Mouse (Mus musculus) kidney, postnatal 0 days (tissue): ENCODE measurements around the gene E130308A19Rik. TPM values are rescaled to one million over a fixed set of nuclear protein-coding genes. Genes with fewer than 3 reads are reported as not detected.

Experiments used
- ATAC-seq: fragments of 200-750 bp; cut with Nextera tagmentation; replicated peaks from 2 replicates; pipeline ENCODE4 v1.8.0; 2017; ENCODE audit warnings: low read depth, moderate number of reproducible peaks, moderate TSS enrichment, moderate library complexity; ENCODE audit not compliant: low FRiP score
- DNase-seq: peaks from one replicate; pipeline ENCODE4 v3.0.0-alpha.2; 2016; ENCODE audit warnings: low spot score
- H3K27ac ChIP-seq: fragments of 300-500 bp; sonication (generic); 2 replicates; pipeline ENCODE4 v1.5.1; 2014; ENCODE audit warnings: mild to moderate bottlenecking
- H3K27me3 ChIP-seq: fragments of 300-500 bp; sonication (generic); 2 replicates; pipeline ENCODE4 v1.6.1; 2014; ENCODE audit warnings: low read length, mixed read lengths; ENCODE audit not compliant: insufficient read depth
- H3K36me3 ChIP-seq: fragments of 300-500 bp; sonication (generic); 2 replicates; pipeline ENCODE4 v1.6.1; 2014; ENCODE audit warnings: low read length, mixed read lengths; ENCODE audit not compliant: insufficient read depth
- H3K4me1 ChIP-seq: fragments of 300-500 bp; sonication (generic); replicated peaks from 2 replicates; pipeline ENCODE4 v1.6.1; 2014; ENCODE audit warnings: antibody characterized with exemption, low read length, mixed read lengths; ENCODE audit not compliant: insufficient read depth
- H3K4me2 ChIP-seq: fragments of 300-500 bp; sonication (generic); 2 replicates; pipeline ENCODE4 v1.6.1; 2014; ENCODE audit warnings: mild to moderate bottlenecking, low read length, moderate library complexity, mixed read lengths
- H3K4me3 ChIP-seq: fragments of 300-500 bp; sonication (generic); replicated peaks from 2 replicates; pipeline ENCODE4 v1.5.1; 2014; ENCODE audit warnings: low read depth, low read length
- H3K9ac ChIP-seq: fragments of 300-500 bp; sonication (generic); 2 replicates; pipeline ENCODE4 v1.6.1; 2014; ENCODE audit warnings: low read depth, low read length
- H3K9me3 ChIP-seq: fragments of 300-500 bp; sonication (generic); replicated peaks from 2 replicates; pipeline ENCODE4 v1.6.1; 2016; ENCODE audit warnings: low read length, inconsistent platforms, mixed read lengths
- CTCF ChIP-seq: IDR thresholded peaks from 2 replicates; pipeline ENCODE4 v1.5.1; 2016; ENCODE audit warnings: antibody characterized with exemption, low read depth, mild to moderate bottlenecking, moderate library complexity
- WGBS: fragments of 180-500 bp; shearing (Covaris S2); extraction: QIAGEN DNeasy Blood & Tissue Kit; methylation state at CpG from one replicate; pipeline ENCODE4 v1.1.7; 2014; 5-methylcytosine and 5-hydroxymethylcytosine counted together
- polyA plus RNA-seq: library from polyadenylated mRNA; unstranded; fragments of >200 nt; fragmentation: Nextera tagmentation; extraction: Ambion mirVana; gene quantifications from 2 replicates; pipeline ENCODE4 v1.2.1, GENCODE M21; 2015

E130308A19Rik gene
- polyA plus RNA-seq, 1 experiment from 2014 or later = 29.0 TPM

- TF ChIP-seq CTCF = no peak
- Histone ChIP-seq H3K4me1 (0 out of 2 replicates have a peak, but pooled peaks cover 3% of the 10 kb centered on the region), H3K4me2 (no peak overlapping the region), H3K36me3 (peaks cover 13% of the 10 kb centered on the region; the same call in 1 of the 2 replicates), H3K9me3 (no peaks in the 10 kb centered on the region), H3K27ac (no peak overlapping the region), H3K9ac (no peak overlapping the region), H3K27me3 (no peaks in the 10 kb centered on the region), H3K4me3 (no peak overlapping the region)
- ATAC-seq (no peak), DNase-seq (no peak)
- WGBS = 85% methylated on average over 3 of the region's 3 CpGs
These were observed 151.8 kb downstream of the E130308A19Rik start for GRCm38 (mm10) chr4:59777828-59778227.

- H3K4me3 ChIP-seq = no peak overlapping the region
- peak; percentile 73 for DNase-seq
- no peak overlapping the region for H3K4me2 ChIP-seq
- no peaks in the 10 kb centered on the region for H3K27me3 ChIP-seq
- no peak overlapping the region for H3K9ac ChIP-seq
- H3K36me3 ChIP-seq = no peaks in the 10 kb centered on the region
- H3K9me3 ChIP-seq = no peaks in the 10 kb centered on the region
- 0 out of 2 replicates have a peak, but pooled peaks cover 4% of the 10 kb centered on the region for H3K4me1 ChIP-seq
- no peak for ATAC-seq
- TF ChIP-seq CTCF = peak; percentile 74
- WGBS = 9% methylated on average over 1 of the region's 1 CpGs
- no peak overlapping the region for H3K27ac ChIP-seq
These were observed 154.6 kb downstream of the E130308A19Rik start for GRCm38 (mm10) chr4:59780568-59780967.

GRCm38 (mm10) chr4:59782853-59783684, 157.1 kb downstream of the E130308A19Rik start:
- H3K27ac ChIP-seq = peak overlapping the region; percentile 79

GRCm38 (mm10) chr4:59783685-59784279, 157.8 kb downstream of the E130308A19Rik start:
- H3K27ac ChIP-seq = peak overlapping the region; percentile 79
- H3K36me3 ChIP-seq = no peaks in the 10 kb centered on the region
- under 1% methylated on average over 35 of the region's 36 CpGs for WGBS
- H3K9me3 ChIP-seq = no peaks in the 10 kb centered on the region
- 0 out of 2 replicates have a peak, but pooled peaks cover 4% of the 10 kb centered on the region for H3K4me1 ChIP-seq
- H3K4me2 ChIP-seq = peak overlapping the region; percentile 81
- ATAC-seq (peak; percentile 97), DNase-seq (peak; percentile 99)
- H3K27me3 ChIP-seq = no peaks in the 10 kb centered on the region
- H3K9ac ChIP-seq = peak overlapping the region; percentile 90
- TF ChIP-seq CTCF = no peak
- peak overlapping the region; percentile 97 for H3K4me3 ChIP-seq

More at GRCm38 (mm10) chr4:59782853-59783684, 157.1 kb downstream of the E130308A19Rik start:
- TF ChIP-seq CTCF = no peak
- Histone ChIP-seq H3K4me3 (peak overlapping the region; percentile 97), H3K27me3 (no peaks in the 10 kb centered on the region), H3K4me1 (0 out of 2 replicates have a peak, but pooled peaks cover 4% of the 10 kb centered on the region), H3K9me3 (no peaks in the 10 kb centered on the region), H3K9ac (peak overlapping the region; percentile 90), H3K36me3 (no peaks in the 10 kb centered on the region), H3K4me2 (peak overlapping the region; percentile 81)
- 0% methylated on average over 46 of the region's 47 CpGs for WGBS
- DNase-seq = peak; percentile 64
- peak; percentile 63 for ATAC-seq

GRCm38 (mm10) chr4:59785412-59785811, 159.4 kb downstream of the E130308A19Rik start:
- Histone ChIP-seq H3K4me1 (0 out of 2 replicates have a peak, but pooled peaks cover 4% of the 10 kb centered on the region), H3K9me3 (no peaks in the 10 kb centered on the region), H3K4me2 (no peak overlapping the region), H3K36me3 (no peaks in the 10 kb centered on the region), H3K9ac (no peak overlapping the region), H3K27ac (no peak overlapping the region), H3K27me3 (no peaks in the 10 kb centered on the region), H3K4me3 (no peak overlapping the region)
- no peak for DNase-seq
- ATAC-seq = no peak
- TF ChIP-seq CTCF = no peak
- WGBS = 32% methylated on average over 2 of the region's 2 CpGs

- Histone ChIP-seq H3K9ac (no peak overlapping the region), H3K4me1 (0 out of 2 replicates have a peak, but pooled peaks cover 4% of the 10 kb centered on the region), H3K4me2 (no peak overlapping the region), H3K9me3 (no peaks in the 10 kb centered on the region), H3K4me3 (no peak overlapping the region), H3K27ac (no peak overlapping the region), H3K36me3 (no peaks in the 10 kb centered on the region), H3K27me3 (no peaks in the 10 kb centered on the region)
- no peak for ATAC-seq
- peak; percentile 95 for TF ChIP-seq CTCF
- under 1% methylated on average over 7 of the region's 7 CpGs for WGBS
- peak; percentile 80 for DNase-seq
These were observed 160.7 kb downstream of the E130308A19Rik start for GRCm38 (mm10) chr4:59786661-59787060.
